Mouse (Mus musculus): ENCODE results near the gene Napsa.

DNA sequence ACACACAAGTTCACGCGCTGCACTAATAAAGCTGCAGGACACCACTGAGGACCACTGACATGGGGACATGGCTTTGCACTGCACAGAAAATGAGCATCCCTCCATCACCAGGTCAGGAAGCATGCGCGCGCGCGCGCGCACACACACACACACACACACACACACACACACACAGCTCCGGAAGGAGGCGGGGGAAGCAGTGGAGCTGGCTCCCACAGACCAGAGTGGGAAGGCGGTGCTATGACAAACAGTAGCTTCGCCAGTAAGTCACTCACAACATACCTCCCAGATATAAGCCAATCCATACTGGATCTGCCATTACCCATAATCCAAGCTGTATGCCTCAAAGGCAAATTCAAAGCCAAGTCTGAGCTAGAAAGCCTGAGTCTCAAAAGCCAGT is 25.1 kb upstream of the Napsa start:
- TF ChIP-seq CTCF (IDR thresholded peaks at IDR 0.05; ENCODE audit: control insufficient read depth, insufficient read depth, insufficient read length), result no peak
- TF ChIP-seq MAX (IDR thresholded peaks at IDR 0.05), result no peak
- TF ChIP-seq USF1 (IDR thresholded peaks at IDR 0.05; ENCODE audit: low read depth), result no peak
- no peak for TF ChIP-seq CEBPB (IDR thresholded peaks at IDR 0.05; ENCODE audit: low read depth)
